Mouse (Mus musculus) CD4-positive, CD25-positive, alpha-beta regulatory T cell, adult 4 months (primary cell): ENCODE data around the gene Mras. TPM values are rescaled to one million over a fixed set of nuclear protein-coding genes. Genes with fewer than 3 reads are reported as not detected.

Experiments
- ATAC-seq: one replicate; pipeline ENCODE4 v1.8.0; 2017
- polyA plus RNA-seq, 2 experiments: library from polyadenylated mRNA; unstranded; fragments of 100-300 nt; shearing (Covaris generic); gene quantifications; one replicate each; pipeline ENCODE4 v1.2.1; 2017

Gene Mras
- polyA plus RNA-seq, 2 experiments from 2014 or later = not detected

DNA sequence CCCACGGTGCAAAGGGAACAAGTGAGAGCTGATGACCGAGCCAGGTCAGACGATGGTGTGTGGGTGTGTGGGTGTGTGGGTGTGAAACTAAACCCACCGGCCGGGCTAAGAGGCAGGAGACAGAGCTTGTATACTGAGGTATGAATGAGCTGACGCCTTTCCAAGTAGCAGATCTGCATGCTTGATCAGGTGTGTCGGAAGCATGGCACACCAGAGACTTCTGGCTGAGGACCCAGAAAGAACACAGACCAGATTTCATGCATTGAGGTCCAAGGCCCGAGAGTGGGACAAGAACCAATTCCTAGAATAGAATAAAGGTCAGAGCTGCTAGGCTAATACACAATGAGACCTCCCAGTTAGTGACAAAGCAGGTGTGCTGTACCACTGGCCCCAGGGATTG lies 1.9 kb upstream of the Mras start:
- no peak for ATAC-seq

GRCm38 (mm10) chr9:99437781-99438565 lies 792 bp upstream of the Mras start:
- ATAC-seq = no peak

DNA sequence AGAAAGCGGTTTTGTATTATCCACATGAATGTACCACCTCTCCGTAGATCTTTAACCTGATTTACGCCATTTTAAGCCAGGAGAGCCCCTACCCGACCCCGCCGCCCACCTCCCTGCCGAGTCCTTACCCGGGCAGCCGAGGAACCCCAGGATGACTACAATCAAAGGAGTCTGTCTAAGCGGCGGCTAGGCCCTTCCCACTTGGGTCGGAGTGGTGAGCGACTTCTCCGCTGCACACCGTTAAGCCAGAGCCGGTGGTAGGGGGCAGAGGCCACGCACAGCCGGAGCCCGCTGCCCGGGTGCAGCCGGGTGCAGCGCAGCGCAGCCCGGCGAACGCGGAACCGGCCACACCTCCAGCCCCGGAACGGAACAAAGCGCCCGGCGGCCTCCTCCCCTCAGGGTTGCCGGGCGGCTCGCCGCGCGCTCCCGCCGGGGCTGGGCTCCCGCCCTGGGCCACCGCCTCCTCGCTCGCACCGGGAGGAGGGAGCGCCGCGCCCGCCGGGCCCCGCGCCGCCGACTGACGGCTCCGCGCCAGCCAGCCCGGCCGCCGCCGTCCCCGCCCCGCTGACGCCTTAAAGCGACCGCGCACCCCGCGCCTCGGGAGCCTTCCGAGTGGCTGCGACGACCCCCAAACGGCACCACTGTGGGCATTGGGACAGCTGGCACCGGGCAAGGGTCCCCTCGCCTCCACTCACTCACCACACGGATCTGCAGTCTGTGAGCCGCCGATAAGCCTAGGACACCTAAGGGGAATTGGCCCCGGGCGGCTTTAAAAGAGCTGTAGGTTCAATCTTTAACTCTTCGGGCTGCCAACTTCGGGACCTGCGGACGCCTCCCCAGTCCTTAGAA lies 775 bp downstream of the Mras start:
- ATAC-seq = peak; percentile 26

DNA sequence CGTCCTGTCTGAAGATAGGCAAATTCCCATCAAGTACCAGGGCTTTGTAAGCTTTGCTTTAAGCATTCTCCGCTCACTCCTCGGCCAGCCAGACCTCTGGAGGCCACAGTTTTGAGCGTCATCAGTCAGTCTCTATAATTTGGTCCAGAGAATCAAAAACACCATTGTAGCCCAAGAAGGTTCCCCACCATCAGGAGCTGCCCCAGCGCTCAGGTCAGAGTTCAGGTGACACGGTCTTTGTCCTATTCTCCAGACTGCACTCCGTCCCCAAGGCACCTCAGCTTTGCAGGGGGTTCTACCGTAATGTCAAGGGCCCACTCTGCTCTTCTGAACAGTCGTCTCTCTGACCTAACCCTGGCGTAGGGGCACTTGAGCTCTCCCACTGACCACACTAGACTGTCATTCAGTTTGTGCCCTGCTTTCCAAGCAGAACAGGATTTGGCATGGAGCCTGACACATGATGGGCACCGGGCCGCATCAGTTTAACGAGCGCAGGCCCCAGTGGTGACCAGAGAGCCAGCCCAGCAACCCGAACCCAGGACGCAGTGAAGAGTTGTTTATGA lies 1.5 kb downstream of the Mras start:
- ATAC-seq = no peak

DNA sequence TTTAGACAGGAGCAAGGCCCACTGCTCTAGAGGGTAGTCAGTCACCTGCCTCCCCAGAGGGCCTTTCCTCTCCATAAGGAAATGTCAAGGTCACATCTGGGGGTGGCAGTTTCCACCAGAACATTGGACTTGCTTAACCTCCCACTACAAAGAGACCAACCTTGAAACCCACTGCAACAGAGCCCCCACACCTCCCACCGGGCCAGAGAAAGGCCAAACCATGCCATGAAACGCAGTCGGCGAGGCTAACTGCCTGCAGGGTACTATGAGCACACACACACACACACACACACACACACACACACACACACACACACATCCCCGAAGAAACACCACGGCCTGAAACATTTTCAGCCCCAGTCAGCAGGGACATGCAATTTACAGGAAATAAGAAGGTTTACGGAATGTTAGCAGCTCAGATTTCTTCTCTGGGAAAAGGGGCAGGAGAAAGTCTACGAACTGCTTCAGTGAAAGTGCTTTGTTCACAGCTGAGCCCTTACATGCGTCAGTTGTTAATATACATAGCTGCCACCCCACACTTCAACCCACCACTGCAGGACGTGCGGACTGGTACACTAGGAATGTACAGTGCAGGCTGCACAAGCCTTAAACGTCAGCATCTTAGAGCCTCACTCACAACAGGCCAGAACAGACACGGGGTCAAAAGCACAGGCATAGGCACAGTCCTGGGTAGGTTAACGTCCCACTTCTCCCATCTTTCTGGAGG lies 2.1 kb downstream of the Mras start:
- ATAC-seq = no peak

GRCm38 (mm10) chr9:99432478-99432877 lies 4.7 kb downstream of the Mras start:
- ATAC-seq = no peak

- no peak for ATAC-seq
Measured at GRCm38 (mm10) chr9:99431963-99432362, 5.2 kb downstream of the Mras start.

- no peak for ATAC-seq
Measured at GRCm38 (mm10) chr9:99431346-99431745, 5.8 kb downstream of the Mras start.

GRCm38 (mm10) chr9:99430806-99431205 lies 6.4 kb downstream of the Mras start:
- ATAC-seq = no peak

- ATAC-seq = no peak
Measured at GRCm38 (mm10) chr9:99429845-99430244, 7.3 kb downstream of the Mras start.

DNA sequence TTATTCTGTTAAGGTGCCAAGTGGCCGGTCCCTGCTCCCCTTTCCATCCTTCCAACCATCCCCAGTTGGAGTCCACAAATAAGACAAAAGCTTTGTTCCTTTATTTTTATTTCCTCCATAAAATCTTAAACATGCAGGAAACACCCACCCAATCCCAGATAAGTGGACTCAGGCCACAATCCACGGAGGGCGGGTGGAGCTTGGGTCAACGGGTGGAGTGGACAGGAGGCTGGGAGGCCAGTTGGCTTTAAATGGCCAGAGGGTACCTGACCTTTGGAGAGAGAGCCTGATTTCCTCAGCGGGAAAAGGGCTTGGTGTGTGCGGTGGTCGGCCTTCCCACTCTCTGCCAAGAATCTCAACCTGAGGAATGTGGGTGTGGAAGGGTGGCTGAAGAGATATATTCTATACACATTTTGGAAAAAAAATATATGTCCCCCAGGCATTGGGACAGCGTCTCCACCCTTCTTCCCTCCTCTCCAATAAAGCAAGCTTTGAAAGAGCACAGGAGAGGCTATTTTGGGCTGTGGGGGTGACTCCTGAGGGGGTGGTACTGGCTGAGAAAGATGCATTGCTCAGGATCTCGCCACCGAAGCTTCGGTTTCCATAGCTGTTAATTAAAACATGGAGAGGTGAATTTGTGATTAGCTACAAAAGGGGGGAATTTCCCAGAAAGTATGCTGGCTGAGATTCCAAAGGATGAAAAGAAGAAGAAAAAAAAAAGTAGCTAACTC lies 8.4 kb downstream of the Mras start:
- no peak for ATAC-seq

DNA sequence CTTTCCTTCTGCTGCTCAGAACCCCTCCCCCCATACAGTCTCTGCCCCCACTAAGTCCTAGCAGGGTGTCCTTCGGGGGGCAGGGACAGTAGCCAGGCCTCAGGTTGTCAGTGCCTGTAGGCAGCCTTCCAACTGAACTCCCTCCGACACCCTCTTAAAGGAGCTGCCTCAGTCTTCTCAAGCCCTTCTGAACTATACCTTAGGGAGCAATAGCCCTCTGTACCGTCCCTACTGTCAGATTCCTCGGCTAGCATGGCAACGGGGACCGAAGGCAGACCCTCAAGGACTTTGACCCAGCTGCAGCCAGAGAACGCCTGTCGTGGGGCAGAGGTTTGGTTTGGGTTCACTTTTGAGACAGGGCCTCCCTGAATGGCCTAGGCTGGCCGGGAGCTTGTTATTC lies 11.9 kb downstream of the Mras start:
- no peak for ATAC-seq

GRCm38 (mm10) chr9:99424574-99424863 lies 12.7 kb downstream of the Mras start:
- no peak for ATAC-seq

DNA sequence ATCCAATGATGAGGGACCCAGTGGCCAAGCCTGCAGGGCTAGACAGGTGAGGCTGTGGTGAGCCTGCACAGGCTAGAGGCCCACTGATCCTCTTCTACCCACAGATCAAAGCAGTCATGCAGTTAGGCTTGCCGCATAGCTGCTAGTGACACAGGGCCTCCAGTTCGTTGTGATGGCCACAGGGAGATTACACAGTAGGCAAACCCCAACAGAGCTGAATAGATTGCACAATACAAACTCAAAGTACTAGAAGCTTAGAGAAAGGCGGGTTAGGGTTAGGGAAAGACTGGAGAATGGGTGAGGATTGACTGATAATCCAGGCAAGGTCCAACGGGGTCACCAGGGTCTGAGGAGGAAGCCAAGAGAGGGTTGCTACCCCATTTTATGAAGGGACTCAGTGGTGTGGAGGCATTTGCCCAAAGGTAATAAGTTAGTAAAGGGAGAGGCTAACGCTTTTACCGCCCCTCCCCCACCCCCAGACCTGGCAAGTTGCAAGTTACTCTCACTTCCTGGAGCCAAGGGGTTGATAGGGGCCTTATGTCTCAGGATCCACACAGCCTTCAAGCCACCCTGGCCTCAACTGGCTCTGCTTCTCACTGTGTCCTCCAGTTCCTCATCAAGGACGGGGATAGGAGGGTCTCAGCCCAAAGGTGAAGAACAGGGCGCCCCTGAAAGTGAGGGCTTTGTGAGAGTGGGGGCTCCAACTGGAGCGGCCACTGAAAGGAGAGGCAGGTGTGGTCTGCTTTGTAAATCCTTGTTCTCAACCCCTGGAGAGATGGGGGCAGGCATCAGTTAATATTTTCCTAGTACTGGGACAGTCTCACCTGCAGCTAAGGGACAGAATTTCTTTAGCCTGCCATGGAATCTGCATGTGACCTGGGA lies 13.2 kb downstream of the Mras start:
- ATAC-seq = no peak

GRCm38 (mm10) chr9:99421914-99422313 lies 15.3 kb downstream of the Mras start:
- no peak for ATAC-seq

GRCm38 (mm10) chr9:99419951-99420701 lies 17.1 kb downstream of the Mras start:
- ATAC-seq = no peak

DNA sequence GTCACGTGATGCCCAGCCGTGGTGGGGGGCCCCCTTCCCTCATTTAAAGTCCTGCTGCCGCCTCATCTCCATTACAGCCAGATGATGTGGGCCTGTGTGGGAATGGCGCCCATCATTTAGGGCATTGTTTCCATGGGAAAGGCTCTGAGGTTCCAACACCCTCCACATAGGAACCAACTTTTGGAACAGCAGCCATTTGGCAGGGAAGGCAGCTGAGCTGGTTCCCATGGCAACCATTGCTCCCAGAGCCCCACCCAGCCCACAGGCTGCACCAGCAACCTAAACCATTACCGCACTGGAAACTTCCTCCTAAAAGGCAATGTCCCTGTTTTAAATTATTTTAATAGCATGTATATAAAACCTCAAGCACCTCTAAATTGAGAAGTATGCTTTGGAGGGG lies 18.8 kb downstream of the Mras start:
- no peak for ATAC-seq

- no peak for ATAC-seq
Measured at GRCm38 (mm10) chr9:99417288-99417846, 19.8 kb downstream of the Mras start.

DNA sequence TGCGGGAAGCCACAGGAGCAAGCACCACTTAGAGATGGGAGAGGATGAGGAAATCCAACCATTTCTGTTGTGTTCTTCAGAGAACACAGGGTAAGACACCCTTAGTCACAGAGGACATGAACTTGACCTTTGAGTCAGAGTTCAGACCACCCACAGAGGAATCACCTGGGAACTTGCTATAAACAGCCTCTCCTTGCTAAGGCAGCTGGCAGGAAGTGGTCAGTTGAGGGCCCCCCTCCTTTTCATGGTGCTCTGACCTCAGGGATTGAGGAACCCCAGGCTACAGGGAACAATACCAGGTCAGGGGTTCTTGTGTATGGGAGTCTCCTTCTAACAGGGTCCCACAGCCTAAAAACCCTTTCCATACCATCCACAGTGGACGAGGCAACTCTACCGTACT lies 20.4 kb downstream of the Mras start:
- ATAC-seq = no peak

DNA sequence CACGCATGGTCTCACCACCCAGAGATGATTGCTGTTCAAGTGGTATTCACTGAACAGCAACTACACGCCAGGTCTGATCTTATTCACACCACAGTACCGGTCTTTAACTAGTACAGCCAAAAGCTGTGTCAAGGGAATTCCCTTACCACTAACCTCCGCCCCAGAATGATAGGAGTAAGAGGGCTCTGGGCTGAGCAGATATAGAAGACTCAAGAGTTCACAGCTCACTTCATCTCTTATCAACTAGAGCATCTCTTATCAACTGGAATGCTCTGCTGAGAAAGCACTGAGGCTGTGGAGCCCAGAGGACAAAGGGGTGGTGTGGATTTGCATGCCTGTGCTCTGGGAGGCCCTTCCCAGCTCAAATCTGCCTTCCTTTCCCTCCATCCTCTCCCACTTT lies 25.4 kb downstream of the Mras start:
- ATAC-seq = no peak
